Mouse (Mus musculus) hindbrain, embryonic 14.5 days (tissue): ENCODE measurements around the gene Kremen1. TPM values are rescaled to one million over a fixed set of nuclear protein-coding genes. Genes with fewer than 3 reads are reported as not detected.

Experiments used
- ATAC-seq: fragments of 200-750 bp; cut with Nextera tagmentation; 2 replicates; pipeline ENCODE4 v1.8.0; 2017; ENCODE audit warnings: moderate number of reproducible peaks, mild to moderate bottlenecking, moderate TSS enrichment, moderate library complexity; ENCODE audit not compliant: low FRiP score
- DNase-seq: peaks from one replicate; pipeline ENCODE4 v3.0.0-alpha.2; 2015; ENCODE audit warnings: low spot score
- H3K27ac ChIP-seq: fragments of 300-500 bp; sonication (generic); 2 replicates; pipeline ENCODE4 v1.5.1; 2014; ENCODE audit warnings: mild to moderate bottlenecking, moderate library complexity
- H3K27me3 ChIP-seq: fragments of 300-500 bp; sonication (generic); 2 replicates; pipeline ENCODE4 v1.6.1; 2014; ENCODE audit warnings: mild to moderate bottlenecking, low read length, mixed read lengths; ENCODE audit not compliant: control insufficient read depth, insufficient read depth
- H3K36me3 ChIP-seq: fragments of 300-500 bp; sonication (generic); replicated peaks from 2 replicates; pipeline ENCODE4 v1.6.1; 2014; ENCODE audit not compliant: control insufficient read depth, insufficient read depth
- H3K4me1 ChIP-seq: fragments of 300-500 bp; sonication (generic); replicated peaks from 2 replicates; pipeline ENCODE4 v1.6.1; 2014; ENCODE audit warnings: antibody characterized with exemption, low read length, mixed read lengths; ENCODE audit not compliant: control insufficient read depth, insufficient read depth
- H3K4me2 ChIP-seq: fragments of 300-500 bp; sonication (generic); replicated peaks from 2 replicates; pipeline ENCODE4 v1.6.1; 2014; ENCODE audit warnings: mild to moderate bottlenecking, moderate library complexity
- H3K4me3 ChIP-seq: fragments of 300-500 bp; sonication (generic); replicated peaks from 2 replicates; pipeline ENCODE4 v1.5.1; 2014; ENCODE audit warnings: mild to moderate bottlenecking, low read length
- H3K9ac ChIP-seq: fragments of 300-500 bp; sonication (generic); 2 replicates; pipeline ENCODE4 v1.6.1; 2014
- H3K9me3 ChIP-seq: fragments of 300-500 bp; sonication (generic); 2 replicates; pipeline ENCODE4 v1.6.1; 2016; ENCODE audit warnings: low read length; ENCODE audit not compliant: control insufficient read depth
- WGBS: fragments of 180-500 bp; shearing (Covaris S2); extraction: QIAGEN DNeasy Blood & Tissue Kit; methylation state at CpG from one replicate; pipeline ENCODE4 v1.1.7; 2014; 5-methylcytosine and 5-hydroxymethylcytosine counted together
- polyA plus RNA-seq: library from polyadenylated mRNA; unstranded; fragments of >200 nt; fragmentation: Nextera tagmentation; extraction: Ambion mirVana; gene quantifications from 2 replicates; pipeline ENCODE4 v1.2.1, GENCODE M21; 2014

Kremen1 gene
- polyA plus RNA-seq, 1 experiment from 2014 or later, result 5.7 TPM

DNA sequence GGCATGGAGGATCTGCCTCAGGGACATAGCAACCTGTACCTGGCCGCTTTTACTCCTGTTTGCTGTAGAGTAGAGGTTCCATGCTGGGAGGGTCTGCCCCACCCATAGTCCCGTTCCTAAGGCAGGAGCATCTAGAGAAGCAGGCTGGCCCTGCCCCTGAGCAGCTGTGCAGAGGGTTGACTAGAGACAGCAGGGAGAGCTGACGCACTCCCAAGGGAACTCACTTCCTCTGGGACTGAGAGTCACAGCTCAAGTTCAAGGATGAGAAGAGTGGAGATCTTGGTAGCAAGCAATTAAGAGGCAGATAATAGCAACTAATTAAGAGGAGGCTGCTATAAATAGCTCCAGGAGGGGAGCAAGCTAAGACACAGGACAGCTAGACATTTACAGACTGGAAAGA, 88.5 kb downstream of the Kremen1 start:
- Histone ChIP-seq H3K27me3 (no peaks in the 10 kb centered on the region), H3K9ac (no peak overlapping the region), H3K4me1 (0 out of 2 replicates have a peak, but pooled peaks cover under 1% of the 10 kb centered on the region), H3K4me2 (no peak overlapping the region), H3K36me3 (no peaks in the 10 kb centered on the region), H3K27ac (no peak overlapping the region), H3K4me3 (no peak overlapping the region), H3K9me3 (no peaks in the 10 kb centered on the region)
- WGBS, result 63% methylated on average over 3 of the region's 3 CpGs
- DNase-seq (no peak), ATAC-seq (no peak)

DNA sequence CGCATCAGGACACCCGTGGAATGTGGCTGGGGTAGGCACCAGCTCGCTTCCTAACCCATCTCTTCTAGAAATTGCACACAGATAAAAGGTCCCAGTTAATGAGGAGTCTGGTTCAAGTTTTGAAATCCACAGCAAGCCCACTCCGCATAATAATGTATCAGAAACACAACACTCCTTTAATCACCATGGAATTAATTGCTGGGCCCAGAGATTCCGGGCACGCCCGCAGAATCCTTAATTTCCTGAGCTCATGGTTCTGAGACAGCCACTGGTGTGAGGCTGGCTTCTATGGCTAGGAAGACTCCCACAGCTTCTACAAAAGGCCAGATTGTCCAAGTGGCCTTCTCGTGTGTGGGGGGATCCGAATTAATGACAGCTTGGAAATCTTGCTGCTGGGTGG, 94.0 kb downstream of the Kremen1 start:
- H3K9me3 ChIP-seq, result no peaks in the 10 kb centered on the region
- no peak overlapping the region for H3K9ac ChIP-seq
- H3K36me3 ChIP-seq, result no peaks in the 10 kb centered on the region
- no peaks in the 10 kb centered on the region for H3K27me3 ChIP-seq
- 48% methylated on average over 9 of the region's 9 CpGs for WGBS
- 0 out of 2 replicates have a peak overlapping the region, but pooled peaks have one; percentile 21 for H3K27ac ChIP-seq
- H3K4me1 ChIP-seq, result peaks cover 9% of the 10 kb centered on the region
- no peak overlapping the region for H3K4me3 ChIP-seq
- DNase-seq (no peak), ATAC-seq (peak; percentile 43; the same call in 1 of the 2 replicates)
- H3K4me2 ChIP-seq, result no peak overlapping the region

DNA sequence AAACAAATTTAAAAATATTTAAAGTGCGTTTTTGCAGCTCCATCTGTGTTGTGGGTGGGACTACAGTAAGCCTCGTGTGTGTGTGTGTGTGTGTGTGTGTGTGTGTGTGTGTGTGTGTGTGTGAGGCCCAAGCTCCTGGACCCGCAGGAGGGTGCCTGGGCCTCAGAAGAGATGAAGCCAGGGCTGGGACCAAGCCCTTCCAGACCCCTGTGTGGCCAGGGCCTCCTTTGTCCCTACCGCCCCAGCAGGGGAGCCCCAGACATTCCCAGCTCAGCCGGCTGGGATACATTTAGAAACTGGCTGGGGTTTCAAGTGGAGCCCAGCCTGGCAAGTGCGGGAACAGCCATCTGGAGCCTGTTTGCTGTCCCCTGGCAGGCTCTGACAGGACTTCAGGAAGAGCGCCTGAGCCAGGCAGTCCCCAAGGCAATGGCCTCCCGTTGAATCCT, 95.9 kb downstream of the Kremen1 start:
- Histone ChIP-seq H3K9ac (no peak overlapping the region), H3K36me3 (no peaks in the 10 kb centered on the region), H3K4me2 (no peak overlapping the region), H3K27me3 (no peaks in the 10 kb centered on the region), H3K9me3 (no peaks in the 10 kb centered on the region), H3K4me3 (no peak overlapping the region), H3K4me1 (peaks cover 9% of the 10 kb centered on the region), H3K27ac (no peak overlapping the region)
- 25% methylated on average over 8 of the region's 8 CpGs for WGBS
- DNase-seq, result no peak
- ATAC-seq, result no peak

DNA sequence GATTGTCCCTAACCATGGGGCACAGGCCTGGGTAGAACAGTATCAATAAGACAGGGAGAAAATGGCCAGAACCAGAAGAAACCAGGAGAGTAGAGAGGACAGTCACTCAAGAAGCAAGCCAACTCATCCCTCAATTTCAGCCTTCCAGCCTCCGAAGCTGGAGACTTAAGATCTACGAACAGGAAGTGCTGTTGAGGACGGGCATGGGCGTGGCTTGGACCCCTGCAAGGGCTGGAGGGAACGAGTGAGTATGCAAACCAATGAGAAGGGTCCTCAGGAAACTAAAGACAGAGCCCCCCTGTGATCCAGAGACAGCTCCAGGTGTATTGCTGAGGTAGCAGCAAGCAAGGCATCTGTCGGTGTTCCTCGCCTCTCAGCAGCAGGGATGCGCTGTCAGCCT, 97.0 kb downstream of the Kremen1 start:
- no peak for DNase-seq
- Histone ChIP-seq H3K9ac (no peak overlapping the region), H3K4me2 (no peak overlapping the region), H3K27me3 (no peaks in the 10 kb centered on the region), H3K4me1 (peaks cover 9% of the 10 kb centered on the region), H3K9me3 (no peaks in the 10 kb centered on the region), H3K27ac (no peak overlapping the region), H3K36me3 (no peaks in the 10 kb centered on the region), H3K4me3 (no peak overlapping the region)
- ATAC-seq, result no peak
- 30% methylated on average over 8 of the region's 8 CpGs for WGBS

DNA sequence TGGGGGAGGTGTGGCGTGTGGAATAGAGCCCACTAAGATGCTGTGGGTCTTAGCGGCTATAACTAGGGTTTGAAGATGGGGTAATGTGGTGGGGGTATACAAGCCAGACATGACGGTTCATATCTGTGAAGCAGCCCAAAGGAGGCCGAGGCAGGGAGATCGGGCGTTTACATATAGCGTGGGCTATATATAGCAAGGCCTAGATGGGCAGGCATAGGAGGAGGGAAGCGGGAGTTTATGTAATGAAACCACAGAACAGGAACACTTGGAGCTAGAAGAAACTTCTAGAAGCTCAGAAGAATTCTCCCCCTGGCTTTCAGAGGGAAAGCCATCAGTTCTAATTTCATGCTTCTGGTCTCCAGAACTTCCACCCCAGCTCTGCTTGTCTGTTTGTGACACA, 97.9 kb downstream of the Kremen1 start:
- Histone ChIP-seq H3K4me1 (peaks cover 9% of the 10 kb centered on the region), H3K27me3 (no peaks in the 10 kb centered on the region), H3K4me3 (no peak overlapping the region), H3K9ac (no peak overlapping the region), H3K36me3 (no peaks in the 10 kb centered on the region), H3K9me3 (no peaks in the 10 kb centered on the region), H3K4me2 (no peak overlapping the region), H3K27ac (no peak overlapping the region)
- no peak for ATAC-seq
- 95% methylated on average over 8 of the region's 8 CpGs for WGBS
- no peak for DNase-seq

DNA sequence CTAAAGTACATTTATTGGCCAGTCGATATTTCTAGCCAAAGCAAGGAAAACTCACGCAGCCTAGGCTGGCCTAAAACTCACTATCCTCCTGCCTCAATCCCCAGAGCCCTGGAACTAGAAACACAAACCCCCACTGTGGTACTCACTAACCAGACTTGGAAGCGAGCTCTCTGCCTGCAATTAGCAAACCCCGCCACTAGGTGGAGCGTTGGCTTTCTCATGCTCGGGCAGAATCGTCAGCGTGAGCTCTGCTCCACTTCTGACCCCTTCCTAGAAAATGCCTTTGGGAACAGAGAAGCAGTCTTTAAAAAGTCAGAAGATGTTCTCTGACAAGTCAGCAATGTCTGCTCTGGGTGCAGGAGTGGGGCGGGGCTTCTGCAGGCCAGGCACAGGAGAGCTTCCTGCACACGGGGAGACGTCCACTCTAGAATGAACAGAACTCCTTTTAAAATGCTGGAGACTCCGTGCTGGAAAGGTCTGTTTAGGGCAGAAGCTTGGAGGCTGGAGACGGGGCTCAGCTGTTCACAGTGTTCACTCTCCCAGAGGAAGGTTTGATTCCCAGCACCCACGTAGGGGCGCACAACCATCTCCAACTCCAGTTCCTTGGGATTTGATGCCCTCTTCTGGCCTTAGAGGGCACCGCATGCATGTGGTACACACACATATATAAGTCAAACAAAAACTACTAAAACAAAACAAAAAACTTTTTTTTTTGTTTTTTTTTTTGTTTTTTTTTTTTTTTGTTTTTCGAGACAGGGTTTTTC, 100.5 kb downstream of the Kremen1 start:
- no peak for DNase-seq
- Histone ChIP-seq H3K4me2 (no peak overlapping the region), H3K27me3 (no peaks in the 10 kb centered on the region), H3K27ac (no peak overlapping the region), H3K4me3 (no peak overlapping the region), H3K9ac (no peak overlapping the region), H3K36me3 (no peaks in the 10 kb centered on the region), H3K4me1 (peaks cover 3% of the 10 kb centered on the region), H3K9me3 (no peaks in the 10 kb centered on the region)
- 76% methylated on average over 17 of the region's 17 CpGs for WGBS
- no peak for ATAC-seq

DNA sequence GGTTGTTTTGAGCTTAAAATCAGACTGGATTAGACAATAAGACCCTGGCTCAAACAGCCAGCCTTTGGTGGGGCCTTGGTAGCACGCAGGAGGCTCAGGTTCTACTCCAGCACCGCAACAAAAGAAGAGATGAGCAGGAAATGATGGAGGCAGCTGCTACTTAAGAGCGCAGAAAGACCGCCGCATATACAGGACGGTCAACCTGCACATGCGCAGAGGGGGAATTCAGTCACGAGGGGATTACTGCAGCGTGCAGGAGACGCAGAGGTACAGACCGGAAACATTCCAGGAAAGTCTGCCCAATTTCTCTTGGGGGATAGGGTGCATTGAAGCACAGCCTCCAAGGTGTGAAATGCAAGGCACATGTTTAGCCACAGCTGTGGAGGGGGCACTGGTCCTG, 103.3 kb downstream of the Kremen1 start:
- Histone ChIP-seq H3K27ac (no peak overlapping the region), H3K4me3 (no peak overlapping the region), H3K4me2 (no peak overlapping the region), H3K36me3 (no peaks in the 10 kb centered on the region), H3K27me3 (no peaks in the 10 kb centered on the region), H3K9ac (no peak overlapping the region), H3K9me3 (no peaks in the 10 kb centered on the region), H3K4me1 (no peaks in the 10 kb centered on the region)
- no peak for DNase-seq
- ATAC-seq, result no peak
- 90% methylated on average over 11 of the region's 11 CpGs for WGBS

DNA sequence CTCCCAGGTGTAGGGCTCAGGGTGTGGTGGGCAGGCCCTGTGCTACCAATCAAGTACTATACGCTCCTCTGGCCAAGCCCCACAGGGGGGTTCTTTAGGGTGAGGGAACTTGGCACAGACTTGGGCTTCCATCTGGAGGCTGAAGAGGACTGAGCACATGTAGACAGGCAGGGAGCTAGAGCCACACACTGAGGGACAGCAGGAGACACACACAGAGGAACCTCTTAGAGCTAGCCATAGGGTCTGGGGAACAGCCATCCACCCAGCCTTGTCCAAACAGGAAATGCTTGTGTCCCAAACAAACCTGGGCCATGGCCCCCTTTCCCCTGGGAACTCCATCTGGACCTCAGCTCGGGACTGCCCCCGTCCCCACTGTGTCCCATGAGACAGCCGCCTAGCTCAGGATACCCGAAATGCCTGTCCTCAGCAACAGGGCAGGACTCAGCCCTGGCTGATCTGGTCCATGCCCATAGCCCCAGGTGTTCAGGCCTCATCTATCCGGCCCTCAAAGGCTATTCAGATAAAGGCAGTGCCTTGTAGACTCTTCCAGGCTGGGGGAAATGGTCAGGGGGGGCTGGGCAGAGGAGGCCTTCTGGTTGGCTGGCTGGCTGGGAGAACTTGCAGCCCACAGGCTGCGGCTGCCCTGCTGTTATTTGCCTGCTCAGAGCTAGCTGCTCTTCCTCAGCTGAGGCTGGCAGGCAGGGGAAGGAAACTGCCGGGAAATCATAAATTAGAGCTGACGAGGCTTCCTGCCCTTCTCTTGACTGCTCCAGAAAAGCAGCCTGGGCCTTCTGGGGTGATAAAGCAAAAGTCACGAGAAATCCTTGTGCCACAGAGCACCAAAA, 106.2 kb downstream of the Kremen1 start:
- Histone ChIP-seq H3K27ac (no peak overlapping the region), H3K9ac (0 out of 2 replicates have a peak overlapping the region, but pooled peaks have one; percentile 5), H3K36me3 (no peaks in the 10 kb centered on the region), H3K4me3 (no peak overlapping the region), H3K4me1 (0 out of 2 replicates have a peak, but pooled peaks cover 7% of the 10 kb centered on the region), H3K27me3 (peaks cover 11% of the 10 kb centered on the region; the same call in 1 of the 2 replicates), H3K9me3 (no peaks in the 10 kb centered on the region), H3K4me2 (no peak overlapping the region)
- ATAC-seq (0 out of 2 replicates have a peak, but pooled peaks have one; percentile 28), DNase-seq (no peak)
- WGBS, result 38% methylated on average over 10 of the region's 10 CpGs

DNA sequence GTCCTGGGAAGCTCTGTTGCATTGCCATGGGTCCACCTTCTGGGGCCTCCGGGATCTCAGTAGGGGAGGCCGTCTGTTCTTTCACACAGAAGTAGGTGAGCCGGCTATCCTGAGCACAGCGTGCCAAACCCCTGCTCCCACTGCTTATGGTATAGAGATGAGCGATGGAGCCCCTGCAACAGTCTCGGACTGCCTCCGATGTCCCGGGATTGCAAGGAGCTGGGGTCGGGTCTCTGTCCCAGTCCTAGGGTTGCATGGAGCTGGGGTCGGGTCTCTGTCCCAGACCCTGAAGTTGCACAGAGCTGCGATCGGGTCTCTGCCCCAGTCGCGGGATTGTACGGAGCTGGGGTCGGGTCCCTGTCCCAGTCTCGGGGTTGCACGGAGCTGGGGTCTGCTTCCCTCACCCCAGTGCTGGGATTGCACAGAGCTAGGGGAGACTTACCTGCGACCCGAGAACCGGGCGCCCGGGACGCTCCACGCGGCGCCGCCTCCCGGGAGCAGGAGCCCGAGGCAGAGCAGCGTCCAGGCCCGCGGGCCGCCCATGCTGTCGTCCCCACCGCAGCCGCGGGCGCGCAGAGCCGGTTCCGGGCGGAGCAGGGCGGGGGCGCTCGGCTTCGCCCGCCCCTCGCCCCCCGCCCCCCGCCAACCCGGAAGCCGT, 109.5 kb downstream of the Kremen1 start, which contains the start of gene Emid1:
Emid1 (minus strand) TSS at position 578 of the 658 bp plus-strand sequence.
- H3K27ac ChIP-seq, result no peak within 1 kb of the TSS
- no peaks in the 10 kb centered on the region for H3K9me3 ChIP-seq
- peak within 1 kb of the TSS; percentile 83 for H3K4me2 ChIP-seq
- H3K27me3 ChIP-seq, result peaks cover 11% of the 10 kb centered on the region; the same call in 1 of the 2 replicates
- peak within 1 kb of the TSS; percentile 48 for H3K4me3 ChIP-seq
- H3K4me1 ChIP-seq, result 0 out of 2 replicates have a peak, but pooled peaks cover 17% of the 10 kb centered on the region
- WGBS, result under 1% methylated on average over 45 of the region's 53 CpGs
- DNase-seq (no peak), ATAC-seq (peak; percentile 29; the same call in 1 of the 2 replicates)
- no peaks in the 10 kb centered on the region for H3K36me3 ChIP-seq
- peak within 1 kb of the TSS; percentile 62 for H3K9ac ChIP-seq
